Mouse (Mus musculus): ENCODE results near the gene Kcnh2. TPM values are rescaled to one million over a fixed set of nuclear protein-coding genes. Genes with fewer than 3 reads are reported as not detected.

Kcnh2 gene
- polyA plus RNA-seq, 1 experiment: 23.6 TPM

GRCm38 (mm10) chr5:24364963-24365362 is 13.6 kb upstream of the Kcnh2 start:
- Histone ChIP-seq H3K4me1 (ENCODE audit: control insufficient read depth, insufficient read depth, low read length) (peaks cover 15% of the 10 kb centered on the region), H3K27ac (ENCODE audit: control insufficient read depth, insufficient read depth, low read depth, low read length) (no peak overlapping the region), H3K36me3 (ENCODE audit: control insufficient read depth, insufficient read depth, low read length) (no peaks in the 10 kb centered on the region), H3K27me3 (ENCODE audit: control insufficient read depth, insufficient read depth, low read length) (no peaks in the 10 kb centered on the region), H3K4me3 (ENCODE audit: control insufficient read depth, low read depth, low read length) (peak overlapping the region; percentile 10; the same call in 1 of the 2 replicates)
- TF ChIP-seq CTCF (IDR thresholded peaks at IDR 0.05; ENCODE audit: control insufficient read depth, insufficient read depth, insufficient replicate concordance, low read depth, low read length) (no peak), POLR2A (IDR thresholded peaks at IDR 0.05; ENCODE audit: control insufficient read depth, low read depth, low read length) (no peak)

GRCm38 (mm10) chr5:24364508-24364907 is 13.1 kb upstream of the Kcnh2 start, which contains the start of gene Nos3:
TSS of gene Nos3 (plus strand) at chr5:24364810.
- Histone ChIP-seq H3K4me1 (ENCODE audit: control insufficient read depth, insufficient read depth, low read length) (peaks cover 15% of the 10 kb centered on the region), H3K27ac (ENCODE audit: control insufficient read depth, insufficient read depth, low read depth, low read length) (no peak within 1 kb of the TSS), H3K4me3 (ENCODE audit: control insufficient read depth, low read depth, low read length) (peak within 1 kb of the TSS; percentile 10; the same call in 1 of the 2 replicates), H3K36me3 (ENCODE audit: control insufficient read depth, insufficient read depth, low read length) (no peaks in the 10 kb centered on the region), H3K27me3 (ENCODE audit: control insufficient read depth, insufficient read depth, low read length) (no peaks in the 10 kb centered on the region)
- TF ChIP-seq CTCF (IDR thresholded peaks at IDR 0.05; ENCODE audit: control insufficient read depth, insufficient read depth, insufficient replicate concordance, low read depth, low read length) (no peak), POLR2A (IDR thresholded peaks at IDR 0.05; ENCODE audit: control insufficient read depth, low read depth, low read length) (no peak)

GRCm38 (mm10) chr5:24364061-24364460 is 12.7 kb upstream of the Kcnh2 start:
- no peak for TF ChIP-seq CTCF (IDR thresholded peaks at IDR 0.05; ENCODE audit: control insufficient read depth, insufficient read depth, insufficient replicate concordance, low read depth, low read length)
- no peak for TF ChIP-seq POLR2A (IDR thresholded peaks at IDR 0.05; ENCODE audit: control insufficient read depth, low read depth, low read length)
- no peaks in the 10 kb centered on the region for H3K36me3 ChIP-seq (ENCODE audit: control insufficient read depth, insufficient read depth, low read length)
- H3K4me1 ChIP-seq (ENCODE audit: control insufficient read depth, insufficient read depth, low read length): peaks cover 15% of the 10 kb centered on the region
- no peak overlapping the region for H3K4me3 ChIP-seq (ENCODE audit: control insufficient read depth, low read depth, low read length)
- H3K27ac ChIP-seq (ENCODE audit: control insufficient read depth, insufficient read depth, low read depth, low read length): no peak overlapping the region
- no peaks in the 10 kb centered on the region for H3K27me3 ChIP-seq (ENCODE audit: control insufficient read depth, insufficient read depth, low read length)

- Histone ChIP-seq H3K4me3 (ENCODE audit: control insufficient read depth, low read depth, low read length) (no peak overlapping the region), H3K4me1 (ENCODE audit: control insufficient read depth, insufficient read depth, low read length) (peaks cover 15% of the 10 kb centered on the region), H3K27ac (ENCODE audit: control insufficient read depth, insufficient read depth, low read depth, low read length) (no peak overlapping the region), H3K36me3 (ENCODE audit: control insufficient read depth, insufficient read depth, low read length) (no peaks in the 10 kb centered on the region), H3K27me3 (ENCODE audit: control insufficient read depth, insufficient read depth, low read length) (no peaks in the 10 kb centered on the region)
- TF ChIP-seq POLR2A (IDR thresholded peaks at IDR 0.05; ENCODE audit: control insufficient read depth, low read depth, low read length): no peak
- no peak for TF ChIP-seq CTCF (IDR thresholded peaks at IDR 0.05; ENCODE audit: control insufficient read depth, insufficient read depth, insufficient replicate concordance, low read depth, low read length)
Measured at GRCm38 (mm10) chr5:24363467-24363866, 12.1 kb upstream of the Kcnh2 start.

- TF ChIP-seq CTCF (IDR thresholded peaks at IDR 0.05; ENCODE audit: control insufficient read depth, insufficient read depth, insufficient replicate concordance, low read depth, low read length) (peak; percentile 85; the same call in 1 of the 2 replicates), POLR2A (IDR thresholded peaks at IDR 0.05; ENCODE audit: control insufficient read depth, low read depth, low read length) (no peak)
- H3K27ac ChIP-seq (ENCODE audit: control insufficient read depth, insufficient read depth, low read depth, low read length): no peak overlapping the region
- peaks cover 19% of the 10 kb centered on the region for H3K4me1 ChIP-seq (ENCODE audit: control insufficient read depth, insufficient read depth, low read length)
- H3K27me3 ChIP-seq (ENCODE audit: control insufficient read depth, insufficient read depth, low read length): no peaks in the 10 kb centered on the region
- H3K4me3 ChIP-seq (ENCODE audit: control insufficient read depth, low read depth, low read length): no peak overlapping the region
- no peaks in the 10 kb centered on the region for H3K36me3 ChIP-seq (ENCODE audit: control insufficient read depth, insufficient read depth, low read length)
Measured at GRCm38 (mm10) chr5:24360792-24361454, 9.5 kb upstream of the Kcnh2 start.

- Histone ChIP-seq H3K27ac (ENCODE audit: control insufficient read depth, insufficient read depth, low read depth, low read length) (no peak overlapping the region), H3K4me3 (ENCODE audit: control insufficient read depth, low read depth, low read length) (no peak overlapping the region), H3K27me3 (ENCODE audit: control insufficient read depth, insufficient read depth, low read length) (no peaks in the 10 kb centered on the region), H3K4me1 (ENCODE audit: control insufficient read depth, insufficient read depth, low read length) (peaks cover 20% of the 10 kb centered on the region), H3K36me3 (ENCODE audit: control insufficient read depth, insufficient read depth, low read length) (no peaks in the 10 kb centered on the region)
- TF ChIP-seq CTCF (IDR thresholded peaks at IDR 0.05; ENCODE audit: control insufficient read depth, insufficient read depth, insufficient replicate concordance, low read depth, low read length) (peak; percentile 44; the same call in 1 of the 2 replicates), POLR2A (IDR thresholded peaks at IDR 0.05; ENCODE audit: control insufficient read depth, low read depth, low read length) (no peak)
Measured at GRCm38 (mm10) chr5:24357461-24357860, 6.1 kb upstream of the Kcnh2 start.

- Histone ChIP-seq H3K27ac (ENCODE audit: control insufficient read depth, insufficient read depth, low read depth, low read length) (no peak overlapping the region), H3K4me3 (ENCODE audit: control insufficient read depth, low read depth, low read length) (no peak overlapping the region)
- TF ChIP-seq CTCF (IDR thresholded peaks at IDR 0.05; ENCODE audit: control insufficient read depth, insufficient read depth, insufficient replicate concordance, low read depth, low read length): no peak
- no peak for TF ChIP-seq POLR2A (IDR thresholded peaks at IDR 0.05; ENCODE audit: control insufficient read depth, low read depth, low read length)
Measured at GRCm38 (mm10) chr5:24356764-24357163, 5.4 kb upstream of the Kcnh2 start.

More at GRCm38 (mm10) chr5:24356764-24357163, 5.4 kb upstream of the Kcnh2 start:
- peaks cover 22% of the 10 kb centered on the region for H3K4me1 ChIP-seq (ENCODE audit: control insufficient read depth, insufficient read depth, low read length)
- H3K27me3 ChIP-seq (ENCODE audit: control insufficient read depth, insufficient read depth, low read length): no peaks in the 10 kb centered on the region
- no peaks in the 10 kb centered on the region for H3K36me3 ChIP-seq (ENCODE audit: control insufficient read depth, insufficient read depth, low read length)

Measured in testis, adult 2 months (tissue).